Mouse (Mus musculus): ENCODE measurements around the gene Exoc3l. TPM values are rescaled to one million over a fixed set of nuclear protein-coding genes. Genes with fewer than 3 reads are reported as not detected.
A peak's percentile ranks its signal among the peaks of the same experiment; 100 is the strongest.
"Not testable (repeated sequence)": the region's sequence is repeated elsewhere in the genome, so short reads cannot be mapped to it uniquely, and the experiment has no call there.

Exoc3l gene
- polyA plus RNA-seq, 1 experiment from 2014 or later = 10.8 TPM

DNA sequence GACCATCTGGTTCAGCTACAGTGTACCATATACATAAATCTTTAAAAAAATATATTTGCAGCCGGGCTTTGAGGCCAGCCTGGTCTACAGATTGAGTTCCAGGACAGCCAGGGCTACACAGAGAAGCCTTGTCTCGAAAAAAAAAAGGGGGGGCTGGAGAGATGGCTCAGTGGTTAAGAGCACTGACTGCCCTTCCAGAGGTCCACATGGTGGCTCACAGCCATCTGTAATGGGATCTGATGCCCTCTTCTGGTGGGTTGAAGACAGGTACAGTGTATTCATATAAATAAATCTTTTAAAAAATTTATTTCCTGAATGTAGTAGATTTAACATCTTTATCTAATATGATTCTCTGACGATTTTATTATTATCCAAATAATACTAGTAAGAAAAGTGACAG, 4.1 kb downstream of the Exoc3l start:
- H3K4me3 ChIP-seq (ENCODE audit: low read depth, low read length); ATAC-seq (replicated peaks; ENCODE audit: insufficient number of reproducible peaks, low FRiP score, low TSS enrichment); H3K27ac ChIP-seq (ENCODE audit: low read depth, low read length); H3K4me2 ChIP-seq; H3K9me3 ChIP-seq (replicated peaks; ENCODE audit: control insufficient read depth, low read length); H3K9ac ChIP-seq (ENCODE audit: low read depth, low read length); H3K36me3 ChIP-seq (ENCODE audit: control insufficient read depth, insufficient read depth, low read length): not testable (repeated sequence)
- H3K4me1 ChIP-seq (ENCODE audit: control insufficient read depth, insufficient read depth, low read length) = peaks cover 23% of the 10 kb centered on the region
- WGBS (ENCODE audit: insufficient replicate concordance) = 62% methylated on average over 3 of the region's 3 CpGs
- H3K27me3 ChIP-seq (ENCODE audit: control insufficient read depth, insufficient read depth, low read length) = peaks cover 16% of the 10 kb centered on the region

DNA sequence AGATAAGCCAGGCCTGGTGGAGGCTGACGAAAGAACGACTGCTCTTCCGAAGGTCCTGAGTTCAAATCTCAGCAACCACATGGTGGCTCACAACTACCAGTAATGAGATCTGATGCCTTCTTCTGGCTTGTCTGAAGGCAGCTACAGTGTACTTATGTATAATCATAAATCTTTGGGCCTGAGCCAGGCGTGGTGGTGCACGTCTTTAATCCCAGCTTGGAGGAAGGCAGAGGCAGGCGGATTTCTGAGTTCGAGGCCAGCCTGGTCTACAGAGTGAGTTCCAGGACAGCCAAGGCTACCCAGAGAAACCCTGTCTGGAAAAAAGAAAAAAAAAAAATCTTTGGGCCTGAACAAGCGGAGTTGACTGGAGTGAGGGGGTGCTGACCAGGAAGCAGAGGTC, 4.5 kb downstream of the Exoc3l start:
- H3K27ac ChIP-seq (ENCODE audit: low read depth, low read length); H3K9ac ChIP-seq (ENCODE audit: low read depth, low read length); ATAC-seq (replicated peaks; ENCODE audit: insufficient number of reproducible peaks, low FRiP score, low TSS enrichment); H3K4me2 ChIP-seq; H3K36me3 ChIP-seq (ENCODE audit: control insufficient read depth, insufficient read depth, low read length); H3K4me3 ChIP-seq (ENCODE audit: low read depth, low read length); H3K9me3 ChIP-seq (replicated peaks; ENCODE audit: control insufficient read depth, low read length): not testable (repeated sequence)
- 75% methylated on average over 8 of the region's 8 CpGs for WGBS (ENCODE audit: insufficient replicate concordance)
- H3K27me3 ChIP-seq (ENCODE audit: control insufficient read depth, insufficient read depth, low read length) = peaks cover 16% of the 10 kb centered on the region
- H3K4me1 ChIP-seq (ENCODE audit: control insufficient read depth, insufficient read depth, low read length) = peaks cover 20% of the 10 kb centered on the region

DNA sequence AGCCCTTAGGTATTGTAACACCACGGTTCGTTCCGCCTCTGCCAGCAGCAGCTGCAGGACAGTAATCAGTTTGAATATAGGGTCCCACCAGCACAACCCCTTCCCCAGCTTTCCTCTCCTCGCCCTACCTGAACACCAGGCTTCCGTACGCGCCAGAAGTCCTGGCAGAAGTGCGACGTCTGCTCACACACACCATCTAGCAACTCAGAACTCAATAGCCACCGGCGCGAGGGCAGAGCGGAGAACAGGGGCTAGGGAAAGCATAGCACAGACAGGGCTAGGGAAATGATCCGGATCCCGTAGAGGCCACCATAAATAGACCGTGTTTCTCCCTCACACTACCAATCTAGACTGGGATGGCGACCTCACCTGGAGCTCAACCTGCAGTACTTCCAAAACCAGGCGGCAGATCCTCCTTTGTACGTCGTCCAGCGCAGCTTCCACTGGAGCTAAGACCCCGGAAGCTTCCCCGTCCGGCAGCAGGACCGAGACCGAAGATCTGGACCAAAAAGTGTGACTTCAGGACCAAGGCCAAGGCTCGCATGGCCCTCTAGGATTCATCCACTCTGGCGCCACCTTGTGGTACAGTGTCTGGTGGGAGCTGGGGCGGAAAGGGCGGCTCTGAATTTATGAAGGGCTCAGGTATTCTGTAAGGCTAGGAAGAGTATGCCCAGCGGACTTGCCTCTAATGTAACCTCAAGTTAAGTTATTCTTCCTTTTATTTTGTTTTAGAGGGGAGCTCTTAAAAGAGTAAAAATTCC, 5.2 kb downstream of the Exoc3l start:
- no peak for ATAC-seq (replicated peaks; ENCODE audit: insufficient number of reproducible peaks, low FRiP score, low TSS enrichment)
- Histone ChIP-seq H3K27me3 (ENCODE audit: control insufficient read depth, insufficient read depth, low read length) (peaks cover 16% of the 10 kb centered on the region), H3K4me3 (ENCODE audit: low read depth, low read length) (peak overlapping the region; percentile 51; the same call in 1 of the 2 replicates), H3K36me3 (ENCODE audit: control insufficient read depth, insufficient read depth, low read length) (no peaks in the 10 kb centered on the region), H3K9me3 (replicated peaks; ENCODE audit: control insufficient read depth, low read length) (no peaks in the 10 kb centered on the region), H3K27ac (ENCODE audit: low read depth, low read length) (no peak overlapping the region), H3K4me1 (ENCODE audit: control insufficient read depth, insufficient read depth, low read length) (peaks cover 20% of the 10 kb centered on the region), H3K4me2 (peak overlapping the region; percentile 92), H3K9ac (ENCODE audit: low read depth, low read length) (no peak overlapping the region)
- WGBS (ENCODE audit: insufficient replicate concordance) = 11% methylated on average over 31 of the region's 31 CpGs

DNA sequence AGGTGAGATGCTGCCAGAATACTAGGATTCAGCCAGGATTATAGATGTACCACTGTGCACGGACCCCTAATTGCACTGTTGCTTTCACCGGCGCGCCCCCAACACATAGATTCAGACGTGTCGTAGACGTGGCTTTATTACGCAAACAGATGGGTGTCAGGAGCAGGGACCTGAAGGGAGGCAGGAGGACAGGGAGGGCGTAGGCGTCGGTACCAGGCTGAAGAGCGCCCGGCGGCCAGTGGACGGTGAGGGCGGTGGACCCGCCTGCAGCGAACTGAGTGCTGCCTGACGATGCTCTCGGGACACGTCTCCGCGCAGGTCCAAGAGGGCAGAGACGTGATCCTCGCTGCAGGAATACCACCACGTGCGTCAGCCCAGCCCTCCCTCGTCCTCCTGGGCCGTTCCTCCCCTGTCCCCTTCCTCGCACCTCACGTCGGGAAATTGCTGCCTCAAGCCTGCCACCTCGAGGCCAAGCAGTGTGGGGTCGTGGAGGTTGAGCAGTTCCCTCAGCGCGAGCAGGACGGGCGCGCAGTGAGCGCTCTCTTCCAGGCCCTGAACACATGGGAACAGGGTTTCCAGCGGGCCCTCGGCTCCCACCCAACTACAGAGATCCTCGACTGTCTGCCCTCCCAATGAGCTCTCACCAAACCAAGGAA, 6.0 kb downstream of the Exoc3l start, which contains the start of gene 4931428F04Rik:
Gene 4931428F04Rik (minus strand): TSS at position 60 of the 656 bp plus-strand sequence.
- Histone ChIP-seq H3K4me3 (ENCODE audit: low read depth, low read length) (peak within 1 kb of the TSS; percentile 51), H3K27me3 (ENCODE audit: control insufficient read depth, insufficient read depth, low read length) (peaks cover 16% of the 10 kb centered on the region), H3K27ac (ENCODE audit: low read depth, low read length) (peak within 1 kb of the TSS; percentile 57; the same call in 1 of the 2 replicates), H3K9me3 (replicated peaks; ENCODE audit: control insufficient read depth, low read length) (no peaks in the 10 kb centered on the region), H3K4me2 (peak within 1 kb of the TSS; percentile 92), H3K36me3 (ENCODE audit: control insufficient read depth, insufficient read depth, low read length) (no peaks in the 10 kb centered on the region; the same call in 1 of the 2 replicates), H3K4me1 (ENCODE audit: control insufficient read depth, insufficient read depth, low read length) (peaks cover 20% of the 10 kb centered on the region), H3K9ac (ENCODE audit: low read depth, low read length) (peak within 1 kb of the TSS; percentile 72)
- WGBS (ENCODE audit: insufficient replicate concordance) = 1% methylated on average over 41 of the region's 43 CpGs
- ATAC-seq (replicated peaks; ENCODE audit: insufficient number of reproducible peaks, low FRiP score, low TSS enrichment) = no peak

DNA sequence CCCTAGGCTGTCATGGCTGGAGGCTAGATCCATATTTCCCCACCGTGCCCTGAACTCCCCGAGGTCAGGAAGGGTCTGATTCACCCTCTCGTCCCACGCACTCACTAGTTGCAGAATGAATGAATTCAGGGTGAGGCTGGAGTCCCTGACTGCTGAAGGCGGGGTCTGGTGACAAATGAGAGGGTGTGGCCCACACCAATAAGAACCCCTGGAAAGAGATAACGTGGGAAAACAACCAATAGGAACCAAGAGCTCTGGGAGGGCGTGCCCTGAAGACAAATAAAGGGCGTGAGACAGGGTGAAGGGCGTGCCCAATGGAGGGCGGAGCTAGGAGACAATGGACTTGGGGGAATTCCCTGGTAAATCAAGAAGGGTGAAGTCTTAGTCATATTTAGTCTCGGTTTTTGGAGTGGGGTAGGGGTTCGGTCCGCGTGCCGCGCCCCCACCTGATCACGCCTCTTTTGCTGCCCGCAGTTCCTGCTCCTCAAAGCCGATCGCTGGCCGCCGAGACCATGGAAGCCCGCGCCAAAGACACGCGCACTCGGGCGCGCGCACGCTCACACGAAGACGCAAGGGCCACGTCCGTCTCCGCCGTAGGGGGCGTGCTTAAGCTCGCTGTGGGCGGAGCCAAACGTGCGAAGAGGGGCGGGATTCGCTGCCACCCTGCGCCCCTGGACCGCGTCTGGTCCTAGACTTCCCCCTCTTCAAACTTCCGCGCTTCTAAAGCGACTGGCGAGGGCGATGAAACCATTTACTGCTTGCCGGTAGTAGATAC, 6.8 kb downstream of the Exoc3l start:
- H3K27ac ChIP-seq (ENCODE audit: low read depth, low read length) = peak overlapping the region; percentile 57; the same call in 1 of the 2 replicates
- peak overlapping the region; percentile 72 for H3K9ac ChIP-seq (ENCODE audit: low read depth, low read length)
- no peaks in the 10 kb centered on the region; the same call in 1 of the 2 replicates for H3K36me3 ChIP-seq (ENCODE audit: control insufficient read depth, insufficient read depth, low read length)
- peak; percentile 92 for ATAC-seq (replicated peaks; ENCODE audit: insufficient number of reproducible peaks, low FRiP score, low TSS enrichment)
- peaks cover 16% of the 10 kb centered on the region for H3K27me3 ChIP-seq (ENCODE audit: control insufficient read depth, insufficient read depth, low read length)
- H3K4me2 ChIP-seq = peak overlapping the region; percentile 92
- no peaks in the 10 kb centered on the region for H3K9me3 ChIP-seq (replicated peaks; ENCODE audit: control insufficient read depth, low read length)
- WGBS (ENCODE audit: insufficient replicate concordance) = 1% methylated on average over 53 of the region's 53 CpGs
- H3K4me1 ChIP-seq (ENCODE audit: control insufficient read depth, insufficient read depth, low read length) = peaks cover 20% of the 10 kb centered on the region
- peak overlapping the region; percentile 51 for H3K4me3 ChIP-seq (ENCODE audit: low read depth, low read length)

DNA sequence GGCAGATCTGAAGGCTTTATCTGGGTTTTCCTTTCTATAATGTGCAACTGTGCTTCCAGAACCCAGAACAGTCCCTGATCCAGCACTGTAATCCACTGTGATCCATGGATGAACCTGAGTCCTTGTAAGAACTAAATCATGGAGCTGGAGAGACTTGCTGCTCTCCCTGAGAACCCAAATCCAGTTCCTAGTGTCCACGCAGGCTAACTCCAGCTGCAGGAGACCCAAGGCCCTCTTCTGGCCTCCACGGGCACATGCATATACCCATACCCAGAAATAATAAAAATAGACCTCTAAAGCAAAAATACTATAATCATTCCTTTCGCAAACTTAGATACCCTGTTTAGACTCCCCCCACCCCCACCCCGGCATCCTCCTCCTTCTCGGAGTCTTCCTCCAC, 7.7 kb downstream of the Exoc3l start:
- no peak for ATAC-seq (replicated peaks; ENCODE audit: insufficient number of reproducible peaks, low FRiP score, low TSS enrichment)
- H3K9ac ChIP-seq (ENCODE audit: low read depth, low read length) = no peak overlapping the region

DNA sequence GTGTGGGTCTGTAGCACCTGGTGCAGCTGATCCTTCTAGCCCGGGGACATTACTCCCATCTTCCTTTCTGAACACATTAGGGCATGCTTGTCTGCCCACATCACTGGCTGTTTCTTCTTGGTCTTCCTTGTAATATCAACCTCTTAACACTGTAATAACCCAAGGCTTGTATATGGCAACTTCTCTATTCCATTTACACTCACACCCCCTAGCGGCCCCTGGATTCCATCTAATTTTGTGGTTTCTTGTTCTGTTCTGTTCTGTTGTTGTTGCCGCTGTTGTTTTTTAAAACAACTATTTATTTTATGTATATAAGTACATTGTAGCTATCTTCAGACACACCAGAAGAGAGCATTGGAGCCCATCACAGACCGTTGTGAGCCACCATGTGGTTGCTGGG, 9.0 kb downstream of the Exoc3l start:
- Histone ChIP-seq H3K4me2 (no peak overlapping the region), H3K4me3 (ENCODE audit: low read depth, low read length) (no peak overlapping the region), H3K27me3 (ENCODE audit: control insufficient read depth, insufficient read depth, low read length) (peaks cover 18% of the 10 kb centered on the region), H3K9ac (ENCODE audit: low read depth, low read length) (no peak overlapping the region), H3K36me3 (ENCODE audit: control insufficient read depth, insufficient read depth, low read length) (no peaks in the 10 kb centered on the region; the same call in 1 of the 2 replicates), H3K4me1 (ENCODE audit: control insufficient read depth, insufficient read depth, low read length) (peaks cover 20% of the 10 kb centered on the region), H3K9me3 (replicated peaks; ENCODE audit: control insufficient read depth, low read length) (no peaks in the 10 kb centered on the region), H3K27ac (ENCODE audit: low read depth, low read length) (no peak overlapping the region)
- WGBS (ENCODE audit: insufficient replicate concordance) = 85% methylated on average over 4 of the region's 4 CpGs
- ATAC-seq (replicated peaks; ENCODE audit: insufficient number of reproducible peaks, low FRiP score, low TSS enrichment) = no peak

More for the DNA sequence above, 7.7 kb downstream of the Exoc3l start:
- Histone ChIP-seq H3K36me3 (ENCODE audit: control insufficient read depth, insufficient read depth, low read length) (no peaks in the 10 kb centered on the region; the same call in 1 of the 2 replicates), H3K27me3 (ENCODE audit: control insufficient read depth, insufficient read depth, low read length) (peaks cover 11% of the 10 kb centered on the region), H3K9me3 (replicated peaks; ENCODE audit: control insufficient read depth, low read length) (no peaks in the 10 kb centered on the region), H3K4me2 (peak overlapping the region; percentile 92; the same call in 1 of the 2 replicates), H3K4me1 (ENCODE audit: control insufficient read depth, insufficient read depth, low read length) (peaks cover 20% of the 10 kb centered on the region), H3K27ac (ENCODE audit: low read depth, low read length) (no peak overlapping the region), H3K4me3 (ENCODE audit: low read depth, low read length) (no peak overlapping the region)
- WGBS (ENCODE audit: insufficient replicate concordance) = 89% methylated on average over 5 of the region's 5 CpGs

DNA sequence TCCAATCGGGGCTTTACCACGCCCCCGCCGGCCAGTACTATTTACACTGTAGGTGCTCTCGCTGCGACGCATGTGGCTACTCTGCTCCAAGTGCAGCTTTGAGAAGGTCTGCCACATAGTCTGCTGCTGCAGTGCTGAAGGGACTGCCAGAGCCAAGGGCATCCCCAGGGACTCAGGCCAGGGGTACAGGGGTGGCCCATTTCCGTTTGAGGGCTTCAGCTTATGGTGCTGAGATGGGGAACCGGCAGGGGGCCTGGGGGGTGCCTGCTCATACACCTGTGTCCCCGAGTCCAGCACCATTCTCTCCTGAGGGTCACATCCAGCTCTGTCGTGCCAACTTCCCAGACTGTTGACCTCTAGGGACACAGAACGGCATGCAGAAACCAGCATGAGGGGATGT, 10.4 kb downstream of the Exoc3l start:
- WGBS (ENCODE audit: insufficient replicate concordance) = 50% methylated on average over 12 of the region's 12 CpGs
- H3K4me3 ChIP-seq (ENCODE audit: low read depth, low read length) = no peak overlapping the region
- H3K27ac ChIP-seq (ENCODE audit: low read depth, low read length) = no peak overlapping the region
- peaks cover 21% of the 10 kb centered on the region for H3K27me3 ChIP-seq (ENCODE audit: control insufficient read depth, insufficient read depth, low read length)
- no peak overlapping the region for H3K9ac ChIP-seq (ENCODE audit: low read depth, low read length)
- H3K4me1 ChIP-seq (ENCODE audit: control insufficient read depth, insufficient read depth, low read length) = peaks cover 16% of the 10 kb centered on the region
- ATAC-seq (replicated peaks; ENCODE audit: insufficient number of reproducible peaks, low FRiP score, low TSS enrichment) = no peak
- H3K4me2 ChIP-seq = no peak overlapping the region
- H3K36me3 ChIP-seq (ENCODE audit: control insufficient read depth, insufficient read depth, low read length) = no peaks in the 10 kb centered on the region; the same call in 1 of the 2 replicates
- no peaks in the 10 kb centered on the region for H3K9me3 ChIP-seq (replicated peaks; ENCODE audit: control insufficient read depth, low read length)
